2 mouse cellular contexts compared by ENCODE assay signal in the genomic region with DNA sequence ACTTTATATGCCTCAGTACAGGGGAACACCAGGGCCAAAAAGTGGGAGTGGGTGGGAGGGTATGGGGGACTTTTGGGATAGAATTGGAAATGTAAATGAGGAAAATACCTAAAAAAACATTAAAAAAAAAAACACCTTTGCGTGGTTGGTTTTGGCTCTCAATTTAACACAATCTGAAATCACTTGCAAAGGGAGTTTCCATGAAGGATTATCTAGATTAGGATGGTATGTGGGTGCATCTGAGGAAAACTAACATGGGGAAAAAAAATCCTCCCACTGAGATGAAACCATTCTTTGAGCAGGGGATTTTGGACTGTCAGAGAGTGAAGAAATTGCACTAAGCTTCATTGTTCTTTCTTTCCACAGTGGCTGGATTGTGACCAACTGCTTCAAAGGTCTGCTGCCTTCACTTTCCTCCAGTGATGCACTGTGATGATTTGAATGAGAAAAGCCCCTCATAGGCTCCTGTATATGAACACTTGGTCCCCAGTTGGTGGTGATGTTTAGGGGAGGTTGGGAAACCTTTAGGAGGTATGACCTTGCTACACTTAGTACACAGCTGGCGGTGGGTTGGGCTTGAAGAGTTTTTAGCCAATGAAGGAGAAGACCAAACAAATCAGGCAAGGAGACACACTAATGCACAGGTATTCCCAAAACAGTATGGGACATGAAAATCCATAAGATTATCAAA.
TF ChIP-seq lines count a peak whose summit lies in the region.

No protein-coding gene starts in this region.

TF ChIP-seq in MEL, 35 proteins besides CTCF, POLR2A, EP300 and RAD21 (continued from another document):
- TF ChIP-seq MXI1 (IDR thresholded peaks at IDR 0.05; ENCODE audit: low read depth, low read length) (0 out of 2 replicates have a peak, but pooled peaks have one; percentile 30), CHD1 (IDR thresholded peaks at IDR 0.05; ENCODE audit: low read depth, low read length) (peak; percentile 91; the same call in 1 of the 2 replicates), POLR2AphosphoS5 (IDR thresholded peaks at IDR 0.05; ENCODE audit: borderline replicate concordance, low read depth, low read length) (no peak), GATA1 (IDR thresholded peaks at IDR 0.05; ENCODE audit: low read depth, low read length) (no peak), MYB (IDR thresholded peaks at IDR 0.05; ENCODE audit: low read depth, low read length) (no peak), ZNF384 (IDR thresholded peaks at IDR 0.05; ENCODE audit: low read depth, low read length) (0 out of 2 replicates have a peak, but pooled peaks have one; percentile 13), TCF12 (IDR thresholded peaks at IDR 0.05; ENCODE audit: low read depth, low read length) (no peak), MEF2A (IDR thresholded peaks at IDR 0.05; ENCODE audit: extremely low read depth, insufficient replicate concordance, low read depth, low read length, poor library complexity, severe bottlenecking) (no peak), GABPA (IDR thresholded peaks at IDR 0.05; ENCODE audit: low read depth, low read length) (no peak)

TF ChIP-seq in myocyte, 11 proteins besides CTCF, POLR2A, EP300 and RAD21 (continued from another document):
- TF ChIP-seq SRF (IDR thresholded peaks at IDR 0.05; ENCODE audit: control insufficient read depth, insufficient read length, low read depth), result no peak
TF ChIP-seq in myocyte: peak in this region for 0.
